Mouse (Mus musculus) heart, embryonic 16.5 days (tissue): ENCODE results near the gene Thap12. TPM values are rescaled to one million over a fixed set of nuclear protein-coding genes. Genes with fewer than 3 reads are reported as not detected.

Experiments
- ATAC-seq: fragments of 200-750 bp; cut with Nextera tagmentation; replicated peaks from 2 replicates; pipeline ENCODE4 v1.8.0; 2017; ENCODE audit warnings: moderate number of reproducible peaks; ENCODE audit not compliant: insufficient read depth, low FRiP score; ENCODE audit errors: extremely low read depth
- H3K27ac ChIP-seq: fragments of 300-500 bp; sonication (generic); 2 replicates; pipeline ENCODE4 v1.5.1; 2014; ENCODE audit warnings: mild to moderate bottlenecking, low read length, control low read depth, moderate library complexity
- H3K27me3 ChIP-seq: fragments of 300-500 bp; sonication (generic); 2 replicates; pipeline ENCODE4 v1.6.1; 2014; ENCODE audit warnings: low read length, mixed read lengths; ENCODE audit not compliant: control insufficient read depth, insufficient read depth
- H3K36me3 ChIP-seq: fragments of 300-500 bp; sonication (generic); 2 replicates; pipeline ENCODE4 v1.6.1; 2014; ENCODE audit not compliant: control insufficient read depth, insufficient read depth
- H3K4me1 ChIP-seq: fragments of 300-500 bp; sonication (generic); 2 replicates; pipeline ENCODE4 v1.6.1; 2014; ENCODE audit warnings: low read length, mixed read lengths; ENCODE audit not compliant: control insufficient read depth, insufficient read depth
- H3K4me2 ChIP-seq: fragments of 300-500 bp; sonication (generic); 2 replicates; pipeline ENCODE4 v1.6.1; 2014; ENCODE audit warnings: low read depth, mild to moderate bottlenecking, control low read depth, low read length
- H3K4me3 ChIP-seq: fragments of 300-500 bp; sonication (generic); 2 replicates; pipeline ENCODE4 v1.5.1; 2014; ENCODE audit warnings: mild to moderate bottlenecking, control low read depth, low read length
- H3K9ac ChIP-seq: fragments of 300-500 bp; sonication (generic); 2 replicates; pipeline ENCODE4 v1.6.1; 2014; ENCODE audit warnings: low read length, control low read depth
- H3K9me3 ChIP-seq: fragments of 300-500 bp; sonication (generic); replicated peaks from 2 replicates; pipeline ENCODE4 v1.6.1; 2016; ENCODE audit warnings: low read length; ENCODE audit not compliant: control insufficient read depth
- WGBS: fragments of 180-500 bp; shearing (Covaris S2); extraction: QIAGEN DNeasy Blood & Tissue Kit; methylation state at CpG from one replicate; pipeline ENCODE4 v1.1.7; 2014; 5-methylcytosine and 5-hydroxymethylcytosine counted together
- polyA plus RNA-seq: library from polyadenylated mRNA; unstranded; fragments of >200 nt; fragmentation: Nextera tagmentation; extraction: Ambion mirVana; gene quantifications from 2 replicates; pipeline ENCODE4 v1.2.1, GENCODE M21; 2015

Thap12 gene
- polyA plus RNA-seq, 1 experiment from 2014 or later, result 36.6 TPM

DNA sequence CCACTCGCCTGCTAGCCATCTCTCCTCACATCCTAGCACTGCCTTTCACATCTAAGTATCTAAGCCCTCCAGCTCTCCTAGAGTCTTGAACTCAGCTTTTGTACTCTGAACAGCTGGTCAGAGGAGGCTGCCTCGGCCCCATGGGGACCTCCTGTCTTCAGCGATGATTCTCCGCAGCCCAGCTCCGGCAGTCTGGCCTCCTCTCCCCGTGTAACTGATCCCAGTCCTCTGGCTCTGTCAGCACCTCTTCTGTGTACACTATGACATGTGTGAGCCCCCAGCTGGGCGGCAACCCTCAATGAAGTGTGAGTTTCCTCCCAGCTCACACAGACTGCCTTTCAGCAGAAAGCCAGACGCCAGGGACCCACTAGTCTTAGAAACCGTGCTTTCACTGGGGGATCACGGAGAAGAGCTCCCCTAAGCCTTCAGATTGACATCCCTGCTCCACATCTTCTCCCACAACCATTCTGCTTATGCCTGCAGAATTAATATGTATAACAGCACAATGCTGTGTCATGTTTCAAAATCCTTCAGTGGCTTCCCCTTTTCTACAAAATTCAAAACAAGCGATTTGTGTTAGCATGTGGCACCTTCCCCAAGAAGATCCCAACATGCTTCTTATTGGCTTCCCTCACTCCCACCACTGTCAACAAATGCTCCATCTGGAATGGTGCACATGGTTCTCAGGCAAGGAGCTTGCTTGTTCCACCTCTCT lies 30.5 kb upstream of the Thap12 start:
- H3K4me2 ChIP-seq, result peak overlapping the region; percentile 44
- H3K27me3 ChIP-seq, result no peaks in the 10 kb centered on the region
- peak; percentile 83 for ATAC-seq
- peak overlapping the region; percentile 70 for H3K27ac ChIP-seq
- no peak overlapping the region for H3K4me3 ChIP-seq
- no peaks in the 10 kb centered on the region for H3K36me3 ChIP-seq
- no peaks in the 10 kb centered on the region for H3K9me3 ChIP-seq
- H3K9ac ChIP-seq, result peak overlapping the region; percentile 53
- H3K4me1 ChIP-seq, result peaks cover 23% of the 10 kb centered on the region
- WGBS, result 21% methylated on average over 11 of the region's 11 CpGs

DNA sequence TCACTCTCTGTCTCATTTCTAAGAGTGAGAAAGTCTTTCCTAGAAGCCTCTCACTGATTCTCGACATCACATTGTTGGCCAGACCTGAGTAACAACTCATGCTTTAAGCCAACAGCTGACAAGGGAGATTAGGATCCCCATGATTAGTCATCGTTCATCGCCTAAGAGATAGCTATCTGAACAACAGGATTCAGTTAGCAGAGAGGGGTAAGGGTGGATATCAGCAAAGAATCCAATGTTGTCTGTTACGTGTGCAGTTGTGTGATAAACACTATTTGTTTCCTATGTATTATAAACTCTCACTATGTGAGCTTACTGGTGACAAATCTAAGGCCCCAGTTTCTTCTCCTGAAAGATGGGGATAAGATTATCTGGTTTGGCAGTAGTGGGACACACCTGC lies 28.6 kb upstream of the Thap12 start:
- no peak overlapping the region for H3K27ac ChIP-seq
- H3K9ac ChIP-seq, result no peak overlapping the region
- H3K9me3 ChIP-seq, result no peaks in the 10 kb centered on the region
- H3K4me2 ChIP-seq, result no peak overlapping the region
- H3K4me3 ChIP-seq, result no peak overlapping the region
- no peaks in the 10 kb centered on the region for H3K36me3 ChIP-seq
- H3K4me1 ChIP-seq, result peaks cover 35% of the 10 kb centered on the region
- H3K27me3 ChIP-seq, result no peaks in the 10 kb centered on the region
- 55% methylated on average over 4 of the region's 4 CpGs for WGBS
- no peak for ATAC-seq

DNA sequence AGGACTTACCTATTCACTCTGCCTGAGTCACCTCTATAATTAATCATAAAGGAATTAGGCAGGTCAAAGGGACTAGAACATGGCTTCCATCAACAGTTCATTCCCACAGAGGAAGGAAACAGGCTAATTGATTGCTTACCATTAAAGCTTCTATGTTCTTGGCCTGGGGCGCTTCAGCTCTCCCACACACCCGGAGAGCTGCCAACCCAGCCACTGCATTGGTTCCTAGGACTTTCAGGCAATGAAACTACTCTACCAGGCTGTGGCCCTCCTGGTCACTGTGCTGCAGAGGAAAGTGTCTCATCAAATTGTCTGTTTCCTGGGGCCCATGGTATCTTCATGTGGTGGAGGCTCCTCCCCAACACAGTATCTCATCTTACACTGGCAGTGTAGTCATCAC lies 25.4 kb upstream of the Thap12 start:
- H3K4me3 ChIP-seq, result no peak overlapping the region
- H3K27me3 ChIP-seq, result no peaks in the 10 kb centered on the region
- ATAC-seq, result no peak
- peak overlapping the region; percentile 57; the same call in 1 of the 2 replicates for H3K4me2 ChIP-seq
- no peak overlapping the region for H3K9ac ChIP-seq
- H3K36me3 ChIP-seq, result no peaks in the 10 kb centered on the region
- H3K4me1 ChIP-seq, result peaks cover 23% of the 10 kb centered on the region
- 81% methylated on average over 2 of the region's 2 CpGs for WGBS
- H3K27ac ChIP-seq, result no peak overlapping the region
- no peaks in the 10 kb centered on the region for H3K9me3 ChIP-seq

DNA sequence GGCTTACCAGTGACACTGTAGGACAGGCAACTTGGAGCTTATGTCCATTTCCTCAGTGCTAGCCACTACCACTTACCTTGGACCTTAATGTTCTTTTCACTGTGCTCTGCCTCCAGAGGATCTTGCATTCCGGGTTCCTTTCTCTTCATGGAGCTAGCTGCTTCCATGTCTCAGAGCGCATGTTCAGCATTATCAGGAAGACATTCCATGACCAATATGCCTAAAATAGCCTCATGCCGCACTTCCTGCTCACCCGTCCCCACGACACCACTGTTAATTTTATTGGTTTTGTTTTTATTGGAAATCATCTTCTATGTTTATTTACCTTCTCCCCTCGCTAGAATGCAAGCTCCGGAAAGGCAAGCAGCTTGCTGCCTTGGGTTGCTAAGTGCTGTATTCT lies 24.5 kb upstream of the Thap12 start:
- no peaks in the 10 kb centered on the region for H3K36me3 ChIP-seq
- H3K9ac ChIP-seq, result peak overlapping the region; percentile 45
- WGBS, result 17% methylated on average over 7 of the region's 7 CpGs
- 0 out of 2 replicates have a peak, but pooled peaks have one; percentile 64 for ATAC-seq
- peak overlapping the region; percentile 57 for H3K4me2 ChIP-seq
- H3K4me1 ChIP-seq, result peaks cover 14% of the 10 kb centered on the region
- H3K9me3 ChIP-seq, result no peaks in the 10 kb centered on the region
- peak overlapping the region; percentile 80 for H3K27ac ChIP-seq
- no peaks in the 10 kb centered on the region for H3K27me3 ChIP-seq
- peak overlapping the region; percentile 34 for H3K4me3 ChIP-seq

DNA sequence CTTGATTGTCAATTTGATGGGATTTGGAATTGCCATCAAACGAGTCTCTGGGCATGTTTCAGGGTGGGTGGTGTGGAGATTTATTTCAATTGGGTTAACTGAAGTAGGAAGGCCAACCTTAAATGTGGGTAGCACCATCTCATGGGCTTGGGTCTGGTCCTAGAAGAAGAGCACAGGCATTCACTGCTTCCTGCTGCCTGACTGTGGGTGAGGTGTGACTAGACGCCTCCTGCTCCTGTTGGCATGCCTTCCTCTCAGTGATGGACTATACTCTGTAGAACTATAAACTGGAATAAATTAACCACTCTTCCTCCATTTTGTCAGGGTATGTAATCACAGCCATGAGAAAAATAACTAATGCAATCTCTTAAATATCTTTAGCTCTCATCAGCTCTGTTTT lies 22.2 kb upstream of the Thap12 start:
- Histone ChIP-seq H3K9ac (no peak overlapping the region), H3K4me3 (no peak overlapping the region), H3K27ac (no peak overlapping the region), H3K4me1 (peaks cover 19% of the 10 kb centered on the region), H3K9me3 (no peaks in the 10 kb centered on the region), H3K27me3 (no peaks in the 10 kb centered on the region; the same call in 1 of the 2 replicates), H3K36me3 (no peaks in the 10 kb centered on the region), H3K4me2 (no peak overlapping the region)
- no peak for ATAC-seq
- 72% methylated on average over 2 of the region's 2 CpGs for WGBS

DNA sequence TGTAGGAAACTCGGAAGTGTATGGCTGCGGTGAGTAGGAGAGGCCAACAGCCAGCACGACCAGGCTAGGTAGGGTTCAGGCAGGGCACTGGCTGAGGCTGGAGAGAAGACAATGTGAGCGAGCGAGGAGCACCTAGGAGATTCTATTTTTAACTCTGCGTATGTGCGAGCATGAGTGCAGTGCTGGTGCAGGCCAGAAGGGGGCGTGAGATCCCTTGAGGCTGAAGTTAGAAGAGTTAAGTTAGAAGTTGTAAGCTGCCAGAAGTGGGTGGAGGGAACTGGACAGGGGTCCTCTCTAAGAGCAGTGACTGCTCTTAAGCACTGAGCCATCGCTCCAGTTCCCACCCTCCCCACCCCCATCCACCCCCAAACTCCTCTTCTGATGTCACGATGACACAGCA lies 20.1 kb upstream of the Thap12 start:
- ATAC-seq, result no peak
- H3K36me3 ChIP-seq, result no peaks in the 10 kb centered on the region
- no peaks in the 10 kb centered on the region for H3K9me3 ChIP-seq
- WGBS, result 82% methylated on average over 10 of the region's 10 CpGs
- H3K4me2 ChIP-seq, result no peak overlapping the region
- no peak overlapping the region for H3K27ac ChIP-seq
- no peak overlapping the region for H3K4me3 ChIP-seq
- H3K4me1 ChIP-seq, result peaks cover 19% of the 10 kb centered on the region
- H3K27me3 ChIP-seq, result no peaks in the 10 kb centered on the region; the same call in 1 of the 2 replicates
- H3K9ac ChIP-seq, result no peak overlapping the region

DNA sequence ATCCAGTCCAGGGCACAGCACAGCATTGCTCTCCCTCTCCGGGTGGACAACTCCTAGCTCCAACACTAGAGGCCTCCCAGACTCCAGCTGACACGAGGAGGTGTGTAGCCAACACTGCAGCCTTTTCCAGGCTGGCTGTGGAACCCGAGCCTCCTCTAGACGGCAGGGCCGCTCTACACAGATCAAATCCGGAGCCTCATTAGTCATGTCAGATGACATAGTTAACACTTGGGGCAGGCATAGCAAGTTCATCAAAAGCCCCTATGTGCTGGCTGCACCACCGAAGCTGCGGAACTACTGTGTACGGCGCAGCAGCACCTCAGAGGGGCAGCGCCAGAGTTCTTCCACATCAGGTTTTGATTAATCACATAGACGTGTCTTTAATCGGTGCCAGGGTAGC lies 17.0 kb upstream of the Thap12 start:
- no peaks in the 10 kb centered on the region; the same call in 1 of the 2 replicates for H3K27me3 ChIP-seq
- peak; percentile 87 for ATAC-seq
- H3K36me3 ChIP-seq, result no peaks in the 10 kb centered on the region
- peaks cover 8% of the 10 kb centered on the region; the same call in 1 of the 2 replicates for H3K4me1 ChIP-seq
- no peaks in the 10 kb centered on the region for H3K9me3 ChIP-seq
- no peak overlapping the region for H3K4me3 ChIP-seq
- 41% methylated on average over 13 of the region's 13 CpGs for WGBS
- H3K4me2 ChIP-seq, result peak overlapping the region; percentile 14; the same call in 1 of the 2 replicates
- H3K27ac ChIP-seq, result no peak overlapping the region
- no peak overlapping the region for H3K9ac ChIP-seq

DNA sequence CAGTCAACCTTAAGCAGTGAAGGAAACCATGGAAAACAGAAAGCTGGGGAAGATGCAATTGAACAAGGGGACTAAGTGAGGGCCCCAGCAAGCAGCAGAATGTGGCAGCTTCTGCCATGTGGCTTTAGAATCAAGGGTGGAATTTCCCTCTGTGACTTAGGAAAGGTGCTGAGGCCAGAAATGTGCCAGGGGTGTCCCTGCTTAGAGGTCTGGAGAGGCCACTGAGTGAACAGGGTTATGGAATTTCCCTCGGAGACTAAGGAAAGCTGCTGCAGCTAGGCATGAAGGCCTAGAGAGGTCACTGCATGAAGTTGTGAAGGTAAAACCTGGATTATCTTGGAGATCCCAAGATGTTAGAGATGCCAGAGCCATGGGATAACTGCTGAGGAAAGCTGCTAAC lies 12.8 kb upstream of the Thap12 start:
- Histone ChIP-seq H3K4me2 (no peak overlapping the region), H3K9ac (no peak overlapping the region), H3K4me3 (no peak overlapping the region), H3K27ac (no peak overlapping the region), H3K36me3 (no peaks in the 10 kb centered on the region), H3K9me3 (no peaks in the 10 kb centered on the region), H3K4me1 (peaks cover 10% of the 10 kb centered on the region), H3K27me3 (no peaks in the 10 kb centered on the region)
- 63% methylated on average over 1 of the region's 1 CpGs for WGBS
- no peak for ATAC-seq

DNA sequence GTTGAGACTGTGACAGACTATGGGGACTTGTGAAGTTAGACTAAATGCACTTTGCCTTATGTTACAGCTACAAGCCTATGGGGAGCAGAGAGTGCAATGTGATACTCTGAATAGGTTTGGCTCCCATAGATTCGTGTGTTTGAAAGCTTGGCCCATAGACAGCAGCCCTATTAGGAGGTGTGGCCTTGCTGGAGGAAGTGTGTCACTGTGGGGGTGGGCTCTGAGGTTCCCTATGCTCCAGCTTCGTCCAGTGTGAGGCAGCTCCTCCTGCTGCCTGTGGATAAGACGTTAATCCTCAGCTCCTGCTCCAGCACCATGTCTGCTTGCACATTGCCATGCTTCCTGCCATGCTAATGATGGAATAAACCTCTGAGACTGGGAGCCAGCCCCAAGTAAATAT lies 12.1 kb upstream of the Thap12 start:
- no peak for ATAC-seq
- 19% methylated on average over 3 of the region's 3 CpGs for WGBS
- H3K27ac ChIP-seq, result no peak overlapping the region

More for the DNA sequence above, 12.1 kb upstream of the Thap12 start:
- Histone ChIP-seq H3K4me1 (peaks cover 9% of the 10 kb centered on the region), H3K4me2 (no peak overlapping the region), H3K36me3 (no peaks in the 10 kb centered on the region), H3K27me3 (no peaks in the 10 kb centered on the region), H3K9ac (no peak overlapping the region), H3K9me3 (no peaks in the 10 kb centered on the region), H3K4me3 (no peak overlapping the region)
